Mouse (Mus musculus) stomach, embryonic 16.5 days (tissue): ENCODE measurements around the gene Gm10638. TPM values are rescaled to one million over a fixed set of nuclear protein-coding genes. Genes with fewer than 3 reads are reported as not detected.

Experiments
- ATAC-seq: fragments of 200-750 bp; cut with Nextera tagmentation; 2 replicates; pipeline ENCODE4 v1.8.0; 2017; ENCODE audit warnings: moderate number of reproducible peaks, moderate TSS enrichment; ENCODE audit not compliant: insufficient read depth, low FRiP score
- H3K27ac ChIP-seq: fragments of 300-500 bp; sonication (generic); 2 replicates; pipeline ENCODE4 v1.5.1; 2014; ENCODE audit warnings: low read length
- H3K27me3 ChIP-seq: fragments of 300-500 bp; sonication (generic); 2 replicates; pipeline ENCODE4 v1.6.1; 2014; ENCODE audit warnings: low read length, control low read depth, mixed read lengths; ENCODE audit not compliant: control insufficient read depth, insufficient read depth
- H3K36me3 ChIP-seq: fragments of 300-500 bp; sonication (generic); 2 replicates; pipeline ENCODE4 v1.6.1; 2014; ENCODE audit warnings: low read length; ENCODE audit not compliant: control insufficient read depth, insufficient read depth
- H3K4me1 ChIP-seq: fragments of 300-500 bp; sonication (generic); 2 replicates; pipeline ENCODE4 v1.6.1; 2014; ENCODE audit warnings: low read length, control low read depth, mixed read lengths; ENCODE audit not compliant: control insufficient read depth, insufficient read depth
- H3K4me2 ChIP-seq: fragments of 300-500 bp; sonication (generic); 2 replicates; pipeline ENCODE4 v1.6.1; 2014; ENCODE audit warnings: low read depth, low read length, mixed read lengths
- H3K4me3 ChIP-seq: fragments of 300-500 bp; sonication (generic); replicated peaks from 2 replicates; pipeline ENCODE4 v1.5.1; 2014; ENCODE audit warnings: mild to moderate bottlenecking, low read length
- H3K9ac ChIP-seq: fragments of 300-500 bp; sonication (generic); 2 replicates; pipeline ENCODE4 v1.6.1; 2014; ENCODE audit warnings: low read length
- H3K9me3 ChIP-seq: fragments of 300-500 bp; sonication (generic); replicated peaks from 2 replicates; pipeline ENCODE4 v1.6.1; 2016; ENCODE audit warnings: low read length, control low read depth; ENCODE audit not compliant: control insufficient read depth
- WGBS: fragments of 180-500 bp; shearing (Covaris S2); extraction: QIAGEN DNeasy Blood & Tissue Kit; methylation state at CpG from one replicate; pipeline ENCODE4 v1.1.7; 2014; 5-methylcytosine and 5-hydroxymethylcytosine counted together
- polyA plus RNA-seq: library from polyadenylated mRNA; unstranded; fragments of >200 nt; fragmentation: Nextera tagmentation; extraction: Ambion mirVana; gene quantifications from 2 replicates; pipeline ENCODE4 v1.2.1, GENCODE M21; 2015

The Gm10638 gene
- polyA plus RNA-seq, 1 experiment from 2014 or later = 1.8 TPM

DNA sequence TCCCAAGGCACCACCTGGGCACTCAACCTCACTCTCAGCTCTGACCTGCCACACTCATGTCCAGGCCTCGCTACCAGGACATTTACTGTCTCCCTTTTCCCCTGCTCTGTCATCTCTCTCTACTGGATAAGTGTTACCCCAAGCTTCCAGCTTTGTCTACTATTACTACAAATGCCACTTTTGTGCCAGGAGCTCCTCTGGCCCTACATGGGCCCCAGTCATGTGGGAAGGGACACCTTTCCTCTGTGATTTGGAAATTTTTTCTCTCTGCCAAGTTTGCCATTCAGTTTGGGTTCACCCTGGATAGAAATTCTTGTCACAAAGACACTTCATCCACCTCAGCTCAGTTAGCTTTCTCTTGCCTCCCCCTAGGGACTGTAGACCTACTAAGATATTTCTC lies 14.6 kb upstream of the Gm10638 start:
- Histone ChIP-seq H3K4me3 (no peak overlapping the region), H3K9me3 (no peaks in the 10 kb centered on the region), H3K4me1 (peaks cover 36% of the 10 kb centered on the region), H3K27ac (no peak overlapping the region), H3K36me3 (no peaks in the 10 kb centered on the region), H3K9ac (no peak overlapping the region), H3K4me2 (no peak overlapping the region), H3K27me3 (no peaks in the 10 kb centered on the region)
- ATAC-seq = no peak
- 93% methylated on average over 1 of the region's 1 CpGs for WGBS

DNA sequence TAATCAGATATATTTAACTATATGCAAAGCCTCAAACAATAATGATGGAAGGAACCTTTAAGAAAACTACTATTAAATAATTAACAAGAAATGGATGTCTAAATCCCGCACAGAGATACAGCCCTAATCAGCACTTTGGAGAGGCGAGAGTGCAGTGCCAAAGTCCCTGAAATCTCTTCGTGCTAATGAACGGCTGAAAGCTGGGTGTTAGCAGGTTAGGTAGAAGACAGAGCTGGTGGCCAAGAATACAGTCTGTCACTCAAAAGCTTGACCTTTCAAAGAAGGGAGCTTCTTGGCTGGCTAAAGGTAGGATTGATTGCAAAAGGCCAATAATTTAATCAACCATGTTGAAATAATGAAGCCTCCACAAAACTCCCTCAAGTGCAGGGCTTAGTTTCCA lies 11.3 kb upstream of the Gm10638 start:
- no peak overlapping the region for H3K9ac ChIP-seq
- H3K36me3 ChIP-seq = no peaks in the 10 kb centered on the region
- ATAC-seq = no peak
- H3K4me3 ChIP-seq = no peak overlapping the region
- no peak overlapping the region for H3K4me2 ChIP-seq
- H3K9me3 ChIP-seq = no peaks in the 10 kb centered on the region
- WGBS = 75% methylated on average over 4 of the region's 4 CpGs
- no peak overlapping the region for H3K27ac ChIP-seq
- H3K4me1 ChIP-seq = peaks cover 24% of the 10 kb centered on the region
- no peaks in the 10 kb centered on the region for H3K27me3 ChIP-seq

DNA sequence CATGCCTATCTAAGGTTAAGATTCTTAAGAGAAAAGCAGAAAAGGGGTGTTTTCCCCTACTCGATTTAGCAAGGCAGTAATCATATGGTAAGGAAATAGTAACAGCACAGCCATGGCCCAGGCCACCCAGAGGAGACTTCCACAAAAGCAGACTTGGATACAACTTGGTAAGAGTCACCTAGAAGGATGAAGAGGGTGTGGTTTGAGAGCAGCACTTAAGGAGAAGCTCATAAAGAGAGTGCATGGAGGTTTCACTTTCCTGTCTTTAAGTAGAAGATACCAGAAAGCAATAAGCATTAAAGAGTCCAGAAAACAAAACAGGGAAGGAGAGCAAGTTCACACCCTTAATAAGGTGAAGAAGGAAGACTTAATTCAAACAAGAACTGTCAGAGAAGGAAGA lies 10.5 kb upstream of the Gm10638 start:
- 71% methylated on average over 1 of the region's 1 CpGs for WGBS
- Histone ChIP-seq H3K4me3 (no peak overlapping the region), H3K9me3 (no peaks in the 10 kb centered on the region), H3K4me1 (peaks cover 24% of the 10 kb centered on the region), H3K9ac (no peak overlapping the region), H3K27ac (no peak overlapping the region), H3K36me3 (no peaks in the 10 kb centered on the region), H3K4me2 (no peak overlapping the region), H3K27me3 (no peaks in the 10 kb centered on the region)
- no peak for ATAC-seq

DNA sequence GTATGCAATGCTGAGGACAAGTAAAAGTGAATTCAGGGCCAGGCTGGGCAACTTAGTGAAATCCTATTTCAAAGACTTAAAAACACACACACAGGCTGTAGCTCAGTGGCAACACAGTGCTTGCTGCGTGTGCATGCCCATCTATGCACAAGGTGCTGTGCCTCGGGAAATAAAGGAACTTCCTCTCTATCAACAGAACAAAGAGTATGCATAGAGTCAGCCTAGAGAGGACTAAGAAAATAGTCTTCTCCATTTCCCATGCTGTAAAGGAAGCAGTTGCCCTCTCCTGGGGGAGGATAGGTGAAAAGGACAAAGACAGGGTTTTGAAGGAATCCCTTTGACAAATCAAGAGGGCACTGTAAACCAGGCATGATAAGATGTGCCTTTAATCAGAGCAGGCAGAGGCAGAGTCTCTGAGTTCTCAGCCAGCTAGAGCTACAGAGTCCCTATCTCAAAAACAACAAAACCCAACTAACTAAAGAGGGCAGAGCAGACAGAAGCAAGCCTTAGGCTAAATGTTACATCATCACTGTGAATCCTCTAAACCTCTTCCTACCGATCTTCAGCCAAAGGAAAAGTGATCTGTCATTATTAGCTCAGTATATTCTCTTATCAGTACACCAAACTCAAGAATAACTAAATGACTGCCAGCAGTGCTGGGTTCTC lies 9.9 kb upstream of the Gm10638 start:
- 38% methylated on average over 3 of the region's 3 CpGs for WGBS
- no peaks in the 10 kb centered on the region for H3K36me3 ChIP-seq
- H3K27ac ChIP-seq = no peak overlapping the region; the same call in 1 of the 2 replicates
- H3K4me1 ChIP-seq = peaks cover 20% of the 10 kb centered on the region
- no peak overlapping the region for H3K4me3 ChIP-seq
- H3K4me2 ChIP-seq = no peak overlapping the region
- H3K27me3 ChIP-seq = no peaks in the 10 kb centered on the region
- no peak overlapping the region for H3K9ac ChIP-seq
- no peaks in the 10 kb centered on the region for H3K9me3 ChIP-seq
- no peak for ATAC-seq

DNA sequence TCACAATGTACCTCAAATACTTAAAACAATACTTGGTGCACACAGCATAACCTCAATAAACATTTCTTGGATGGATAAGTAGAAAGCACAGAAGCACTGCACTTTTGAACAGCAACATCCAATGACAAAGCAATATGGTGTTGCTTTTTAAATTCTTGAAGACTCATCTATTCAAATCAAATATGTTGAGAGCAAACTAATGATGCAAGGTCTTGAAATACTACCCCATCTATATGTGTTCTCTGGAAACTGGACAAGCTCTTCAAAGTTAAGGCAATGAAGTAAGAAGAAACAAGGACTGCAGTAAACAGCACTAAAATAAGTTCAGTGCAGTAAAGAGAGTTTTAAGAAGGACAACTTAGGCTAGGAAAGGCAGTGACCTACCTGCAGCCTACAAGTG lies 4.6 kb upstream of the Gm10638 start:
- Histone ChIP-seq H3K9ac (no peak overlapping the region), H3K27ac (no peak overlapping the region), H3K4me3 (no peak overlapping the region), H3K36me3 (no peaks in the 10 kb centered on the region), H3K4me2 (no peak overlapping the region), H3K4me1 (peaks cover 13% of the 10 kb centered on the region), H3K27me3 (no peaks in the 10 kb centered on the region), H3K9me3 (no peaks in the 10 kb centered on the region)
- no peak for ATAC-seq

DNA sequence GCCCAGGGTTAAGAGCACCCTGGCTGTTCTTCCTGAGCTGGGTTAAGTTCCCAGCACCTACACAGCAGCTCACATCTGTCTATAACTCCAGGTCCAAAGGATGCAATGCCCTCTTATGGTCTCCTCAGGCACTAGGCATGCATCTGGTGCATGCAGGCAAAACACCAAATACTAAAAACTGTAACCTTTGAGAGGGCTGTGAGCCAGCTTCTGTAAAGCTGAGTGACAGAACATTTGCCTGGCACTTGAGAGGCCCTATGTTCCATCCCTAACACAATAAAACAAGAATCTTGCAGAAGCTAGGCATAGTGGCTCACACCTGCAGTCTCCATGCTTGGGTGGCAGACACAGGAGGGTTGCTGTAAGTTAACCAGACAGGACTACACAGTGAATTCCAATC lies 3.9 kb upstream of the Gm10638 start:
- no peak overlapping the region for H3K9ac ChIP-seq
- H3K27ac ChIP-seq = no peak overlapping the region
- H3K4me2 ChIP-seq = no peak overlapping the region
- H3K36me3 ChIP-seq = no peaks in the 10 kb centered on the region
- H3K4me3 ChIP-seq = no peak overlapping the region
- no peaks in the 10 kb centered on the region for H3K9me3 ChIP-seq
- H3K4me1 ChIP-seq = peaks cover 13% of the 10 kb centered on the region
- H3K27me3 ChIP-seq = no peaks in the 10 kb centered on the region
- no peak for ATAC-seq

DNA sequence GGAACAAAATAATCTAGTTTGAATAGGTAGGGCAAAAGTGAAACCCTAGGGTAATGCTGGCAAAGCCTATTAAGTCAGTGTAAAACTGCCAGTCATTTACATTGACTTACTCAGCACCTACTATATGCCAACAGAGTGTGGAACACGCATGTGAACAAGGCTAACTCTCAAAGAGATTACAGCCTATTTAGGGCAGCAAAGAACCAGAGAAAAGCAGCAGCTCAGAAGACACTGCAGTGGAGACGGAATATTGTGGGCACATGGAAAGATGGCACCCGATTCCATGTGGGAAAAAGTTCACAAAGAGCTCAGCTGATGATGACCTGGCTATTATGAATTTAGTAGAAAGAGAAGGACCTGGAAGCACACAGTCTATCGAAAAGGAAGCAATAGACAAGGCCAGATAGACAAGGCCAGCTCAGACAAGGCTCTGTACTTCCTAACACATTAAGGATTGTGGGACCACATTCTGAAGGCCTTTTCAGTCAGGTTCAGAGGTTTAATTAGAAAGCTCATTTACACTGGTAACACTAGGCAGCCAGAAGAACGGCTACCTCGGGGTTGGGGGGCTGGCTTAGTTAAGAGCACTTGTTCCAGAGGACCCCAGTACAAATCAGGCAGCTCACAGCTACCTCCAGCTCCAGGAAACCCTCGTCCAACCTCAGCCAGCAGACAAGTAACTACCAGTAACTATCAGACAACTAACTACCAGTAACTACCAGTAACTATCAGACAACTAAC lies 2.7 kb upstream of the Gm10638 start:
- 78% methylated on average over 7 of the region's 7 CpGs for WGBS
- Histone ChIP-seq H3K4me2 (no peak overlapping the region), H3K27me3 (no peaks in the 10 kb centered on the region), H3K27ac (no peak overlapping the region), H3K4me1 (peaks cover 16% of the 10 kb centered on the region), H3K36me3 (no peaks in the 10 kb centered on the region), H3K9ac (no peak overlapping the region), H3K9me3 (no peaks in the 10 kb centered on the region), H3K4me3 (no peak overlapping the region)
- ATAC-seq = no peak

DNA sequence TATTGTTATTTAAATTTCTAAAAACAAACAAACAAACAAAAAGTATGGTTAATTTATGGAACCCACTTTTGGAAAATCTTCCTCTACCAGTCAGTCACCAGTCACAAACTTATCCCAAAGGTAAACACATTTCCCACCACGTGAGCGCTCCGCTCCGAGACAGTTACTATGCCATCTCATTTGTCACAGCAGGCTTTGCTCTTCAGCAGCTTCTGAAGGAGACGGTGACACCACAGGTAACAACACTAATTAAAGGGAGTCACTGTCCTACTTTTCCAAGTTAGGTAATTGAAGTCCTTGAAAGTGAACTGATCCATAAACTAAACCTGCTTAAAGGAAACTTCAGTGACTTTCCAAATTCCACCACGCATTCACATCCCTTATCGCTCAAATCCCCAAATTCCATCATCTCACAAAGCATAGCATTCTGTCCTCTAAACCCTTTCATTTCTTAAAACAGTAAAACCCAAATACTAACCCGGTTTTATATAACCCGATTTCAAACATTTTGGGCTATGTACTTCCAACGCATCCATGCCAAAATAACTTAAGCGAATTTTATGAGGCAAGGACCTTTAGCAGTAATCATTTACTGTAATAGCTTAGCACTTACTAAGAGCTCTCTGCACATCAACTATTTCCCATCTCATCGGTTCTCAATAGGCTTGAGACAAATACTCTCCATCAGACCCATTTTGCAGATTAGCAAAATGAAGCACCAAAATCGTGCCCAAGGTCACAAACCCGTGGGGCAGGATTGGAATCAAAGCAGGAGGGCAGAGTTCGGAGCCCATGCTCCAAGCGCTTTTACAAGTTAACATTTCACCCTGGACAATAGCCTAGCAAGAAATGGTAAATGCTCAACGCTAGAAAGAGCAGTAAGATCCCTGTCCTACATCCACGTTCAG lies 932 bp upstream of the Gm10638 start:
- Histone ChIP-seq H3K27ac (peak overlapping the region; percentile 95), H3K4me1 (peaks cover 11% of the 10 kb centered on the region), H3K9me3 (no peaks in the 10 kb centered on the region; the same call in 1 of the 2 replicates), H3K4me3 (peak overlapping the region; percentile 68), H3K36me3 (no peaks in the 10 kb centered on the region), H3K4me2 (peak overlapping the region; percentile 66), H3K9ac (peak overlapping the region; percentile 97), H3K27me3 (no peaks in the 10 kb centered on the region)
- ATAC-seq = no peak
- 8% methylated on average over 18 of the region's 18 CpGs for WGBS

DNA sequence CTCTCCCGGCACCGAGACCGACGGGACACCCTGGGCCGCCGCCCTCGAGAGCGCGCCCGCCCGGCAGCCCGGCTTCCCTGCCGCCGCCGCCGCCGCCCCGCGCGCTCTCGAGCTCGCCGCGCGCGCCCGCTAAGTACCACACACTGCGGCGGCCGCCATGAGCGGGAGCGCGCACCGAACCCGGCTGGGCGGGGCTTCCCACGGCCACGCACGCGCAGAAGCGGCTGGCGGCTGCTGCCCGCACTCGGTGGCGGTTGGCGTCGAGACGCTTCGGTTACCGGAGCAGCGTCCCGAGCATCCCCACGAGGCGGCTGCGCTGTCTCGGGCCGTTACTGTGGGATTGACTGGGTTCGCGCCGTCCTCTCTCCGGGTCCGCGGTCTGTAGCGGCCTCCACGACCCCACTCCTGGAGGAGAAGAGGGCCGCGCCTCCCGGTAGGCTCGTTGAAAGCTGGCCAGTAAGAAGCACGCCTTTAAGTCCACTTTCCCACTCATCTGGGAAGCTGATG lies 489 bp downstream of the Gm10638 start:
- peaks cover 11% of the 10 kb centered on the region for H3K4me1 ChIP-seq
- no peaks in the 10 kb centered on the region; the same call in 1 of the 2 replicates for H3K9me3 ChIP-seq
- peak overlapping the region; percentile 95 for H3K27ac ChIP-seq
- peak overlapping the region; percentile 86 for H3K4me2 ChIP-seq
- peak overlapping the region; percentile 68 for H3K4me3 ChIP-seq
- H3K36me3 ChIP-seq = no peaks in the 10 kb centered on the region
- peak; percentile 92 for ATAC-seq
- H3K9ac ChIP-seq = peak overlapping the region; percentile 97
- H3K27me3 ChIP-seq = no peaks in the 10 kb centered on the region
- under 1% methylated on average over 65 of the region's 70 CpGs for WGBS
